ENCODE assay signal across 24 mouse cellular contexts in genomic region chr10:14666147-14666546, GRCm38 (mm10). TPM values are rescaled to one million over a fixed set of nuclear protein-coding genes. Genes with fewer than 3 reads are reported as not detected.
"Had no signal": no experiment of that assay in that cellular context is flagged by ENCODE, and none has a peak within 500 bp of the region (broad histone marks: within the 10 kb centered on the region; RNA-seq: fewer than 3 reads in every experiment).

No protein-coding gene starts in this region.

- H3K4me3 ChIP-seq: lung, embryonic 15.5 days; megakaryocyte, embryonic 14.5 days; midbrain, embryonic 13.5 days; midbrain, embryonic 15.5 days; neural tube, embryonic 12.5 days; stomach, embryonic 15.5 days had no signal

- DNase-seq: lung, adult 2 months; lung, postnatal 14 days; lung, postnatal 36 days; right cerebral cortex, postnatal 14 days; thymus, adult 2 months; thymus, postnatal 25 days; thymus, postnatal 4 days had no signal

- H3K27me3 ChIP-seq: lung, embryonic 15.5 days; megakaryocyte, embryonic 14.5 days; midbrain, embryonic 13.5 days; midbrain, embryonic 15.5 days; neural tube, embryonic 12.5 days; stomach, embryonic 15.5 days had no signal

- H3K9me3 ChIP-seq: lung, embryonic 15.5 days; megakaryocyte, embryonic 14.5 days; midbrain, embryonic 13.5 days; midbrain, embryonic 15.5 days; neural tube, embryonic 12.5 days; stomach, embryonic 15.5 days had no signal

- H3K4me1 ChIP-seq: lung, embryonic 15.5 days; midbrain, embryonic 13.5 days; midbrain, embryonic 15.5 days; neural tube, embryonic 12.5 days; stomach, embryonic 15.5 days had no signal

- H3K27ac ChIP-seq: lung, embryonic 15.5 days; macrophage; midbrain, embryonic 13.5 days; midbrain, embryonic 15.5 days; neural tube, embryonic 12.5 days; stomach, embryonic 15.5 days; stomach, postnatal 0 days had no signal

- ATAC-seq: lung, postnatal 0 days; midbrain, embryonic 13.5 days; midbrain, embryonic 15.5 days had no signal

- H3K4me2 ChIP-seq: lung, embryonic 15.5 days; midbrain, embryonic 11.5 days; midbrain, embryonic 13.5 days; midbrain, embryonic 15.5 days; neural tube, embryonic 12.5 days; stomach, embryonic 15.5 days had no signal

- H3K9ac ChIP-seq: lung, embryonic 15.5 days; midbrain, embryonic 13.5 days; midbrain, embryonic 15.5 days; neural tube, embryonic 12.5 days; stomach, embryonic 15.5 days had no signal

RNA-seq across cellular contexts. Expression of gene Nmbr, which starts 39.2 kb away (rescaled TPM):
- total RNA-seq: megakaryocyte progenitor cell, adult 5-6 weeks; monocyte, adult 5-6 weeks; neutrophil, adult 5-6 weeks had no signal
- polyA plus RNA-seq: lung, postnatal 0 days; macrophage; spleen, adult 2 months had no signal

RNA-seq across cellular contexts. Expression of gene Gje1, which starts 51.9 kb away (rescaled TPM):
- total RNA-seq: megakaryocyte progenitor cell, adult 5-6 weeks; midbrain, postnatal 0 days; monocyte, adult 5-6 weeks had no signal
- polyA plus RNA-seq: lung, adult 2 months; lung, embryonic 15.5 days; lung, postnatal 0 days; macrophage; midbrain, embryonic 11.5 days; midbrain, embryonic 13.5 days; midbrain, embryonic 15.5 days; midbrain, postnatal 0 days; neural tube, embryonic 12.5 days; neural tube, embryonic 14.5 days; spleen, adult 2 months; stomach, embryonic 15.5 days; stomach, postnatal 0 days; thymus, adult 2 months; urinary bladder, adult 2 months had no signal
